Comparison of ENCODE assay signal across 9 mouse cellular contexts in genomic region chr5:112133688-112134573, GRCm38 (mm10).
DNase-seq lines count a peak whose midpoint lies in the region; ATAC-seq and TF ChIP-seq lines count a peak whose summit lies in the region.
"Had no signal": no experiment of that assay in that cellular context is flagged by ENCODE, and none has a peak within 500 bp of the region (broad histone marks: within the 10 kb centered on the region; RNA-seq: fewer than 3 reads in every experiment).

No protein-coding gene starts in this region.

- H3K4me2 ChIP-seq in forebrain, postnatal 0 days (ENCODE audit: low read depth): no peak overlapping the region

- H3K27ac ChIP-seq in forebrain, postnatal 0 days (ENCODE audit: low read depth, low read length): peak overlapping the region; percentile 59
- peak overlapping the region; percentile 52; the same call in 1 of the 2 replicates for H3K27ac ChIP-seq in midbrain, embryonic 10.5 days (replicated peaks)

- H3K9me3 ChIP-seq in E14TG2a.4 (ENCODE audit: low read length): no peaks in the 10 kb centered on the region
- H3K9me3 ChIP-seq in forebrain, postnatal 0 days (ENCODE audit: low read length): no peaks in the 10 kb centered on the region
- no peaks in the 10 kb centered on the region for H3K9me3 ChIP-seq in midbrain, embryonic 10.5 days (replicated peaks)

- 0 out of 2 replicates have a peak overlapping the region, but pooled peaks have one; percentile 13 for H3K4me3 ChIP-seq in E14TG2a.4 (replicated peaks; ENCODE audit: low read length)
- H3K4me3 ChIP-seq in forebrain, postnatal 0 days (ENCODE audit: low read depth, low read length): no peak overlapping the region
- no peak overlapping the region for H3K4me3 ChIP-seq in midbrain, embryonic 10.5 days
- H3K4me3 ChIP-seq: erythroblast, embryonic 14.5 days had no signal

- H3K36me3 ChIP-seq in E14TG2a.4 (ENCODE audit: insufficient read depth, low read length): no peaks in the 10 kb centered on the region
- no peaks in the 10 kb centered on the region for H3K36me3 ChIP-seq in forebrain, postnatal 0 days (ENCODE audit: insufficient read depth)
- no peaks in the 10 kb centered on the region for H3K36me3 ChIP-seq in midbrain, embryonic 10.5 days

- TF ChIP-seq CTCF in E14TG2a.4 (conservative IDR thresholded peaks at IDR 0.05; ENCODE audit: low read length): no peak
- TF ChIP-seq CTCF in forebrain, postnatal 0 days (IDR thresholded peaks at IDR 0.05; ENCODE audit: low read depth): no peak

- peak; percentile 29 for DNase-seq in brain, adult 2 months (ENCODE audit: low read depth, low spot score)
- DNase-seq in forebrain, postnatal 0 days: peak; percentile 83
- DNase-seq in midbrain, embryonic 10.5 days (ENCODE audit: low spot score): no peak
- no peak for DNase-seq in ovary, postnatal 10 days (ENCODE audit: low spot score)
- DNase-seq in thymus, postnatal 14 days: no peak
- no peak for DNase-seq in gastrocnemius, postnatal 14 days
- no peak for DNase-seq in urinary bladder, postnatal 14 days (ENCODE audit: low spot score)

- H3K9ac ChIP-seq in forebrain, postnatal 0 days: peak overlapping the region; percentile 14; the same call in 1 of the 2 replicates

- ATAC-seq in forebrain, postnatal 0 days: peak; percentile 91

- WGBS in forebrain, postnatal 0 days: 19% methylated on average over 21 of the region's 21 CpGs
- WGBS in midbrain, embryonic 10.5 days: 80% methylated on average over 21 of the region's 21 CpGs

- peaks cover 22% of the 10 kb centered on the region for H3K4me1 ChIP-seq in E14TG2a.4 (replicated peaks; ENCODE audit: low read depth, low read length)
- H3K4me1 ChIP-seq in forebrain, postnatal 0 days (ENCODE audit: insufficient read depth): peaks cover 12% of the 10 kb centered on the region; the same call in 1 of the 2 replicates
- H3K4me1 ChIP-seq in midbrain, embryonic 10.5 days: peaks cover 15% of the 10 kb centered on the region

- peaks cover 4% of the 10 kb centered on the region; the same call in 1 of the 2 replicates for H3K27me3 ChIP-seq in E14TG2a.4 (ENCODE audit: insufficient read depth, low read length)
- H3K27me3 ChIP-seq in forebrain, postnatal 0 days (ENCODE audit: insufficient read depth, low read length): no peaks in the 10 kb centered on the region
- no peaks in the 10 kb centered on the region for H3K27me3 ChIP-seq in midbrain, embryonic 10.5 days (ENCODE audit: low read depth, poor library complexity, severe bottlenecking)

- intact Hi-C loops in gastrocnemius, postnatal 14 days (cut with DNase I; ENCODE audit: low total_unique reads): no loop called here

Comparison
In these comparisons a context has a peak if more than half of its experiments do, and no peak if none do; other contexts are left out.
1. DNase-seq: peak in brain, adult 2 months (single experiment) and forebrain, postnatal 0 days (single experiment); none in midbrain, embryonic 10.5 days (single experiment), ovary, postnatal 10 days (single experiment), thymus, postnatal 14 days (single experiment), gastrocnemius, postnatal 14 days (single experiment) and urinary bladder, postnatal 14 days (single experiment).